Mouse (Mus musculus): ENCODE measurements at regions not wholly inside any gene's neighbourhood (a gene's known extent, or its start where the extent isn't known, plus 50 kb on each side); places are given as distances from the start of the nearest gene placed in this dataset.

- DNase-seq = no peak
These were observed 374.2 kb upstream of the Fam49b start for GRCm38 (mm10) chr15:64434502-64434901.

DNA sequence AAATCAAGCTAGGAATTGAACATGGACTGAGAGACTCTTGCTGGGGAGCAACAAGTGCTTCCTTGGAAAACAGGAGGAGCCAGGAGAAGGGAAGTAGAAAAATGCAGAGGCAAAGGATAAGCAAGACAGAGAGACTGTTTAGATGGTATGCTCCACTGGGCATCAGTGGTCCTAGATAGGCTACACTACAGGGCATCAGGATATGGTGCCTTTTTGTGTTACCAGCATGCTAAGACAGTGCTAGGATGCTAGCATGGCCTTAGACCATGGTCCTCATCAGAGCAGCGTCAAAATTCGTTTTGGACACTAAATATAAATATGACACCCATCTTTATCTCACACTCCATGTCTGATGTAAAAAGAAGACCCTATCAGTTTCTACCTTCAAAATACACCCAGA, 374.6 kb upstream of the Fam49b start:
- no peak for DNase-seq

DNA sequence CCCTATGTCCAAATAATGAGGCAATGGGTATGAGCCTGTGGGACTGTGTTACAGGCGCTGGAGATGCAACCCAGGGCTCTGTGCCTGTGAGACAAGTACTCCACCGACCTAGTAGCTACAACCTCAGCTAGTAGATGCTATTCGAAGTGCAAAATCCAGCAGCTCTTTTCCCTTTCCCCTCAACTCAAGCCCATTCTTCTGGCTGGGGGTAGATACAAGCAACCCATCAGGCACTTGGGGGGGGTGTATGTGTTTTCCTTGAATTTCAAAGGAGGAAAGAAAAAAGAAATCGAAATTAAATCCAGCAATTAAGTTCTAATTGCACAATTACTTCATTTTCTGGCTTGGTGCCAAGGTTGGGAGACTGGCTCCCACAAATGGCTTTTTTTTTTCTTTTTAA, 372.4 kb upstream of the Gm21798 start:
- no peak for DNase-seq

- no peak for DNase-seq
These were observed 371.0 kb upstream of the Gm21798 start for GRCm38 (mm10) chr15:64446411-64447072.

- no peak for DNase-seq
These were observed 370.1 kb upstream of the Gm21798 start for GRCm38 (mm10) chr15:64447239-64447952.

GRCm38 (mm10) chr15:64448581-64449140, 368.8 kb upstream of the Gm21798 start:
- no peak for DNase-seq

GRCm38 (mm10) chr15:64470743-64471142, 346.8 kb upstream of the Gm21798 start:
- no peak for DNase-seq

DNA sequence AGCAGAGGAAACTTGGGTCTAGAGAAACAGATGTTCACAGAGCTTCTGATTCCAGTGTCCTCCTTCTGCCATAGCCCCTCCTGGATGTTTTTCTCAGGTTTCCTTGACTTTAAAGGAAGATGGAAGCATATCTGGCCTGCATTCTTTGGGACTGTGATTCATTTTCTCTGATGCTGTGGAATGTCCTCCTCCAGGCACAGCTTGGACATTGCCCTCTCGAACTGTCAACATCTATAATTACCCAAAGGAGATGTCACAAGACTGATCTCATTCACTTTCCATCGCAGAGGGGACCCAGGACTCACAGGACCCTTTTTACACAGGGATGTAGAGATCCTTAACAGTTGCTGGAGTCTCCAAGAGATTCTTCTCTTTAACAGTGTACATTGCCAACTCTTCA, 345.9 kb upstream of the Gm21798 start:
- DNase-seq = no peak

DNA sequence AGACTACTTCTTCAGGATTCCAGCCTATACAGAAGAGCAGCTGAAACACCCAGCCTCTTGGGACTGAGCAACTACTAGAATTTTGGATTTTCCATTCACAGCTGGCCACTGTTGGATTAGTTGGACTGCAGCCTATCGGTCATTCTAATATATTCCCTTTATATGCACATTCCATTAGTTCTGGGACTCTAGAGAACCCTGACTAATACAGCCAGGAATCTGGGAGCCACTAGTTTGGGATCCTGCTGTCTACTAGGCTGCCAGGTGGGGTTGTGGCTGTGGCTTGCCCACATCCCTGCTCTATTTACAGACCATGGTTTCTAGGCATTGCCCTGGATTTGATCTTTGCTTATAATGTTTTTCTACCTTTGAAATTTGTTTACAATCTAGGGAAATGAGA, 343.3 kb upstream of the Gm21798 start:
- no peak for DNase-seq

DNA sequence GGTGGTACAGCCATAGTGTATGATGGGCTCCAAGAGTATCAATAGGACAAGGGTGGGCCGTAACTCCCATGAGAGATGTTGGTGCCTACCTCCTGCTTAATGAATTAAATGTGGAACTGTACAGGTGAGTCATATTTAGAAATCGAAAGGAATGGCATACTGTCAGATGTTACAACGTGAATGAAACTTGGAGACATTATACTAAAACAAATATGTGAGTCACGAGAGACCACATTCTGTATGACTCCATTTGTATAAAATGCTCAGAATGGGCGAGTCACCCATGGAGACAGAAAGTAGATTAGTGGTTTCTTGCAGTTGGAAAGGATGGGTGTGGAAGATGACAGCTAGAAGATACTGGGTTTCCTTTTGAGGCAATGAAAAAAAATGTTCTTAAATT, 340.4 kb upstream of the Gm21798 start:
- DNase-seq = no peak

DNA sequence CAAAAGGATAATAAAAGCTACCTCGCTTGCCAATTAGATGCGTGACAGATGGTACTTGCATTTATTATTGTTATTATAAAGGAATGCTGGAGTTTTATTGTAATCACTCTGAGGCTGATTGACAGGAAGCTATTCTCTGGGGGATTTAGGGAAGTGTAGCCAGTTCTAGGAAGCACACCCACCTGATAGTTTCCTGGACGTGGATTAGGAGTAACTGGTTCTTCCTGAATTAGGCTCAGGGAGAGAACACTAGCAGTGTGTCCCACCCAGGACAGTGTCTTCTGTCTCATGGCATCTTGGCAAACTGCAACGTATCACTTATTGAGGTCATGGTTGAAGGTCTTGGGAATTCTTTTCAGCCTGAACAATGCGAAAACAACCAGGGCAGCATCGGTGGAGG, 336.9 kb upstream of the Gm21798 start:
- DNase-seq = no peak

DNA sequence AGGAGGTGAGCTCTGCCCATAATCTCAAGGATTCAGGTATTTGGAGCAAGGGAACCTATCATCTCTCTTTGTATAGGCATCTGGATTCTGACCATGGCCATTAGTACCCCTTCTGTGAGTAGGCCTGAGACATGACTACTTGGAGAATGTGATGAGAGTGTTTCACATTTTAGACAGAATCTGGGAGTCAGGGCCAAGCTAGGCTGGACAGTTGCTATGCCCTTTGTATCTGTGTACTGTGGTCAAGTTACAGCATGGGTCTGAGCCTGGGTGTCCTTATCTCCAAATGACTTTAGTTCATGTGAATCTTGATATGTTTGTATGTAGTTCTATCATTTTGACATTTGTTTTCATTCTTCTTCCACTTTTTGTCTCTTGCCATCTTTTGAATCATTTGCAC, 336.3 kb upstream of the Gm21798 start:
- no peak for DNase-seq

DNA sequence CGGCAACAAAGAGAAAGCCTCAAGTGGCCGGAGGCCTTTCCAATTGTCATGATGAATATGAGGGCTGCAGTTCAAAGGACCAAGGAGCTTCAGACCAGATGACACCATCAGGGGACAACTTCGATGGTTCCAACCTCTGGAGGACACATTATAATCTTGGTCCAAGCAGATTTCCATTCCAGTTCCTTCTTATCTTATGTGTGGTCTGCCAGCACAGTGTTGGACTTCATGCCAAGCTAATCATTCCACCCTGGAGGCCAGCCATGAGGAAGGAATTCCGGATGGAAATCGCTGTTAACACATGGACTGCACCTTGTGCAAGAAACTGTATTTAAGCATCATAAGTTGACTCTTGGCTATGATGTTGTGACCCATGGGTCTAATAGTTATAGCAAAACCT, 334.5 kb upstream of the Gm21798 start:
- no peak for DNase-seq

DNA sequence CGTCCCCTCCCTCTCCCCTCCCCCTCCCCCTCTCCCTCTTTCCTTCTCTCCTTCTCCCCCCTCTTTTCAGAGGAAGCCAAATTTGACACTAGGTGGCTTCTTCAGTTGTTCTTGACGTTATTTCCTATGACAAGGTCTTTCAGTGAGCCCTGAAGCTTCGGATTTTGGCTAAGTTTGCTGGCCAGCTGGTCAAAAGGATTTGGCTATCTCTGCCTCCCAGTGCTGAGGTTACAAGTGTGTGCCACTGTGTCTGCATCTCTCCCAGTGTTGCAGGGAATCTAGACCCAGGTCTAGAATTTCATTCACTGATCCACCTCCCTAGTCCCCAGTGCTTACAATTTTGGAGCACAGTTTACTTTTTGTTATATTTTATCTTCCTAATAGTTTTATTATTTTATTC, 329.7 kb upstream of the Gm21798 start:
- no peak for DNase-seq

DNA sequence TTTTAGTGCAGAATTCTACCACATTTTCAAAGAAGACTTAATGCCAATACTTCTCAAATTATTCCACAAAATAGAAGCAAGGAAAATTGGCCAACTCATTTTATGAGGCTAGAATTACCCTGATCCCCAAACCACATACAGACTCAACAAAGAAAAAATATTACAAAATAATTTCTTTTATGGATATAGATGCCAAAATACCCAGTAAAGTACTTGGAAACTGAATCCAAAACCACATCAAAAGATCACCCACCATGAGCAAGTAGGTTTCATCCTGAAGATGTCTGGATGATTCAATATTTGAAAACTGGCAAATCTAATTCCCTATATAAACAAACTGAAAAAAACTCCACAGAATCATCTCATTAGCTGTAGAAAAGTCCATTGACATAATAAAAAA, 316.7 kb upstream of the Gm21798 start:
- no peak for DNase-seq

- DNase-seq = no peak
These were observed 316.0 kb upstream of the Gm21798 start for GRCm38 (mm10) chr15:64501479-64501878.

DNA sequence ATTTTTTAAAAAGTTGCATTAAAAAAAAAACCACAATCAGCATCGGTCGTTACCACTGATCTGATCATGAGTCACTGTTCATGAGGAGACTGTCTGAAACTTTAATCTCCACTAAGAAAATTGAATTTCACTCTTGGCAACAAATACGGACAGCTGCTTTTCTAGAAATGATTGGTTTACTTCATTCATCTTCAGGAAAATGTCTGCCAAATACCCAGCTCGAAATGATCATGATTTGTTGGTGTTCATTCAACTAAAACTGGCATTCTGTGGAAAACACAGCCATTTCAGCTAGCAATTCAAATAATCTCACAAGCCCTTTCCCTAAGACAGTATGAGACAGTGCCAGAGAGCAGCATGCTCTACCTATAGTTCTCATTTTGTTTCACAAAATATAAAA, 312.7 kb upstream of the Gm21798 start:
- no peak for DNase-seq

DNA sequence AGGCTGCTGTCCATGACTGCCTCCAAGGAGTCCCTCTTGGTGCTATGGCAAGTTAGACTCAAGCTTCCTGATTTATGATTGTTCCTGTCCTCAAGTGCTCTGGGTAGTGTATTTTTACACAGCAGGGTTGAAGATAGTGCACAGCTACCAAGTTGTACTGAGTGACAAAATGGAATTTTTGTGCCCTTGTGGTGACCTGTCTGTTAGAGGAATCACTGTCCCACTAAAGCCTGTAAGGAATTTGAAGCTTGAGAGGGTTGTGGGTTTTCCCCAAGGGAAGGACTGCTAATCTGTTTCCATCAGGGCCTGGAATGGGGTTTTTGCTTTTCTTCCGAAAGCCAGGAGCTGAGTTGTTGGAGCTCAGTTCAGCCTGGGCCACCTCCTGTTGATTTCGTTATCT, 306.8 kb upstream of the Gm21798 start:
- no peak for DNase-seq

- DNase-seq = no peak
These were observed 306.3 kb upstream of the Gm21798 start for GRCm38 (mm10) chr15:64511176-64511575.

DNA sequence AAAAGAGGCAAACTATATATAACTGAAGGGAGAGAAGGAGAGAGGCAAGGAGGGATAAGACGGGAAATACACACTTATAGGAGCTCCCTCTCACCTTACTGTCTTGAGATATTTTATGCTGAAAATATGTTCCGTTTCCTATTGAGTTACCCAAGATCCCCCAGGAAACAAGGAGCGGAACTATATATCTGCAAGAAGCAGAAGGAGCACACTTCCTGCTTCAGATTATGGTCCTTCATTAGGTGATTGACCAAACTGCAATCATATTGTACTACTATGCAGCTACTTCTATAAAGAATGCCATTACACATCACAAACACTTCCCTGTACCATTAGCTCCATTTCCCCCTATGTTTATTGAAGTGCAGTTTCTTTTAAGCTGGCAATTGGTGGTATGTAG, 304.9 kb upstream of the Gm21798 start:
- no peak for DNase-seq

DNA sequence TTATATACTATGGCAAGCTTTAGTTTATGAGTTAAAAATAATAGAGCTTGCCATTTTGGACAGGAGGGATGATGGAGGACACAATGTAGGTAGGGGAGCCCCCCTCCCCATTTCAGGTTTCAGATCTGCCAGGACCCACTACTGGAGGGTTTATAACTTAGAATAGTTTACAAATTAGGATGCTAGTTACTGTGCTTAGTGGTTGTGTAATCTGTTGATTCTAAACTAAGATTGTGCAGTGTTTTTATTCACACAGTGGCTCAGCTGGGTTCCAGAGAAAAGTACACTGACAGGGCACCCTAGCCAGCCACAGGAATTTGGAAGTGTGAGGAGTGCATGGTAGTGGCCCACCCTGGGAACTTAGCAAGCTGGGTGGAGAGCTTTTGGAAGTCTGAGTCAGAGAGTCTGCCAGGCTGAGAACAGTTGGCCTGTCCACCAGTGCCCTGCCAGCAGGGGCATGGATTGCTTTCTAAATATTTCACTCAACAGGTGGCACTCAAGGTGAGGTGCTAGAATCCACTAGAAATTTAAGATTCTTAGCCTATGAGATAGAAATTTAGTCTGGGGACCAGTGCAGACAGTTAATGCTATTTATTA, 303.9 kb upstream of the Gm21798 start:
- no peak for DNase-seq

DNA sequence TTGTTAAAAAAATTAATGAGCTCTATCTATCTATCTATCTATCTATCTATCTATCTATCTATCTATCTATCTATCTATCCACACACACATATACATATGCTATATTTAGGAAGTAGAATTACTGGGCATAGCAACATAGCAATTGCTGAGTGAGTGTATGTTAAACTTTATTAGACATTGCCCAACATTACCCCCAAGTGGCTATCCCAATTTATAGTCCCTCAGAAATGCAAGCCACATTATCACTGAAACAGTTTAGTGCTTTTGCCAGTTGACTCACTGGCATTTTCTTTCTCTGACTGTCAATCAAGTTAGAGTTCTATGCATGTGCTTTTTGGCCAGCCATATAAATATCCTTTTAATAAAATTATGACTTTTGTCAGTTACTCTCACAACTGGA, 302.3 kb upstream of the Gm21798 start:
- DNase-seq = no peak

DNA sequence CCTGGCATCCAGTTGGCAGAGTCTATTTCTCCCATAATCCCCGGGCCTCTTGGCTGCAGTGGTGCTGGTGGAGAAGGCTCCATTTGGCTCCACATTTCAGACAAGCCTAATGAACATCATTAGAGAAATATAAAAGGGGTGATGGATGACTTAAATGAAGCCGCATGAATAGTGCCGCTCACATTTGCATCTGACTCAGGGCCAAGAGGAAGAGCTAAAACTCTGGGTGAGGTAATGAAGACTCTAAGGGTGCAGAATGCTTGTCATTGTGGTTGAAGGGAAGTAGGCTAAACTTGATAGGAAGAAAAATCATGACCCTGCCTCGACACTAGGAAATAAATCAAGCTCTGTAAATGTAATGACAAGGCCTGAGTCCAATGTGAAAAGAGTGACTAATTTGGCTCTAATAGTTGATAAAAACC, 298.3 kb upstream of the Gm21798 start:
- no peak for DNase-seq

DNA sequence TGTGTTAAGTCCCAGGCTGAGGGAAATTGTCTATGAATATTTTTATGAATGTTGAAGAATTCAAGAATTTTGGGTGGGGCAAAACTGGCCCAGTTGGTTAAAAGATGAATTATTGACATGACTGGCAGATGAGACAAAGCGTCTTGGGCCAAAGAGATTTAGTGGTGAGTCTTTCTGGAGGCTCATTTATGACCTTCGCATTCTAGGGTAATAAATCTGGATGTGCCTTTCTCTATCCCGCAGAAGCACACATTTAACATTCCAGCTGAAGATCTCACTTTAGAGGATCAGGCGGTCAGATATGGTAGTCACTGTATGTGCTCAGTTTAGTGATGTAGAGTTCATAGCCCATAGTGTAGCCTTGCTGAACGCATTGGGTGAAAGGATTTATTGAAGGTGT, 296.9 kb upstream of the Gm21798 start:
- no peak for DNase-seq
